Mouse (Mus musculus) CH12.LX (cell line): ENCODE measurements around the gene Snap91. TPM values are rescaled to one million over a fixed set of nuclear protein-coding genes. Genes with fewer than 3 reads are reported as not detected.
A peak's percentile ranks its signal among the peaks of the same experiment; 100 is the strongest.

ENCODE experiments used
- DNase-seq: peaks from one replicate; pipeline ENCODE4 v3.0.0-alpha.2; 2013; ENCODE audit errors: extremely low read depth
- H3K27ac ChIP-seq: 2 replicates; pipeline ENCODE4 v1.5.1; 2012; ENCODE audit warnings: low read depth, mild to moderate bottlenecking, control low read depth, moderate library complexity; ENCODE audit not compliant: insufficient read depth
- H3K27me3 ChIP-seq: replicated peaks from 2 replicates; pipeline ENCODE3; 2012; ENCODE audit warnings: inconsistent platforms
- H3K36me3 ChIP-seq, 2 experiments: replicated peaks in 1 of 2; 2 replicates each; pipeline versions ENCODE3 to v1.6.1; 2012; ENCODE audit warnings: inconsistent platforms in 1 of 2, low read length in 1 of 2, mild to moderate bottlenecking in 1 of 2, mixed read lengths in 1 of 2, moderate library complexity in 1 of 2; ENCODE audit not compliant: control insufficient read depth in 1 of 2, insufficient read depth in 1 of 2
- H3K4me1 ChIP-seq, 2 experiments: 2 replicates each; pipeline ENCODE4 v1.6.1; 2012; ENCODE audit warnings: inconsistent platforms in 1 of 2, moderate library complexity in 1 of 2; ENCODE audit not compliant: insufficient read depth in 2 of 2, control insufficient read depth in 1 of 2
- H3K4me2 ChIP-seq: 2 replicates; pipeline ENCODE4 v1.6.1; 2012; ENCODE audit warnings: low read depth, mild to moderate bottlenecking, control low read depth; ENCODE audit not compliant: poor library complexity, insufficient read depth, severe bottlenecking
- H3K4me3 ChIP-seq, 3 experiments: fragments of 150-350 bp in 1 of 3; sonication (generic) in 1 of 3; replicated peaks in 1 of 3; 2 replicates each; pipeline versions ENCODE3 to v1.5.1; 2011 to 2012; ENCODE audit warnings: low read depth in 2 of 3, low read length in 2 of 3, mild to moderate bottlenecking in 2 of 3, moderate library complexity in 2 of 3, control low read depth in 1 of 3, improper control_type of control experiment in 1 of 3, inconsistent platforms in 1 of 3, mixed read lengths in 1 of 3; ENCODE audit not compliant: poor library complexity in 1 of 3
- H3K79me2 ChIP-seq: replicated peaks from 2 replicates; pipeline ENCODE4 v1.6.1; 2012; ENCODE audit warnings: mild to moderate bottlenecking, moderate library complexity; ENCODE audit not compliant: control insufficient read depth, poor library complexity, insufficient read depth, severe bottlenecking; ENCODE audit errors: extremely low read depth
- H3K9ac ChIP-seq: 2 replicates; pipeline ENCODE4 v1.6.1; 2012; ENCODE audit warnings: low read depth, mild to moderate bottlenecking, control low read depth, moderate library complexity; ENCODE audit not compliant: insufficient read depth
- H3K9me3 ChIP-seq: replicated peaks from 2 replicates; pipeline ENCODE3; 2012; ENCODE audit warnings: low read length, inconsistent platforms, mixed read lengths
- BHLHE40 ChIP-seq: IDR thresholded peaks from 2 replicates; pipeline ENCODE4 v1.6.1; 2011; ENCODE audit warnings: mild to moderate bottlenecking, low read depth, low read length, improper control_type of control experiment
- ELF1 ChIP-seq: IDR thresholded peaks from 2 replicates; pipeline ENCODE4 v1.6.1; 2014; ENCODE audit warnings: low read depth, mild to moderate bottlenecking, inconsistent platforms, low read length, improper control_type of control experiment
- ETS1 ChIP-seq: conservative IDR thresholded peaks from 2 replicates; pipeline ENCODE4 v1.6.1; 2012; ENCODE audit warnings: low read depth, mild to moderate bottlenecking, inconsistent platforms, low read length, improper control_type of control experiment, moderate library complexity
- IRF4 ChIP-seq: IDR thresholded peaks from 2 replicates; pipeline ENCODE4 v1.6.1; 2014; ENCODE audit warnings: low read depth, mild to moderate bottlenecking, inconsistent platforms, low read length, improper control_type of control experiment
- MAX ChIP-seq: IDR thresholded peaks from 2 replicates; pipeline ENCODE4 v1.6.1; 2011; ENCODE audit warnings: low read length, improper control_type of control experiment
- NRF1 ChIP-seq: IDR thresholded peaks from 2 replicates; pipeline ENCODE4 v1.6.1; 2014; ENCODE audit warnings: low read depth, mild to moderate bottlenecking, inconsistent platforms, low read length, improper control_type of control experiment, moderate library complexity
- PAX5 ChIP-seq: IDR thresholded peaks from 2 replicates; pipeline ENCODE4 v1.6.1; 2012; ENCODE audit warnings: low read length, inconsistent platforms, mixed read lengths
- POLR2A ChIP-seq: IDR thresholded peaks from 2 replicates; pipeline ENCODE4 v1.6.1; 2011; ENCODE audit warnings: low read depth, mild to moderate bottlenecking, improper control_type of control experiment, low read length
- POLR2AphosphoS2 ChIP-seq: IDR thresholded peaks from 2 replicates; pipeline ENCODE4 v1.6.1; 2011; ENCODE audit warnings: low read depth, low read length, improper control_type of control experiment
- SIN3A ChIP-seq: IDR thresholded peaks from 2 replicates; pipeline ENCODE4 v1.6.1; 2012; ENCODE audit warnings: low read length, improper control_type of control experiment, inconsistent platforms
- UBTF ChIP-seq: IDR thresholded peaks from 2 replicates; pipeline ENCODE4 v1.6.1; 2012; ENCODE audit warnings: low read depth, mild to moderate bottlenecking, inconsistent platforms, low read length, improper control_type of control experiment, moderate library complexity
- ZMIZ1 ChIP-seq: IDR thresholded peaks from 2 replicates; pipeline ENCODE4 v1.6.1; 2012; ENCODE audit warnings: low read depth, mild to moderate bottlenecking, inconsistent platforms, low read length, improper control_type of control experiment
- ZNF384 ChIP-seq: IDR thresholded peaks from 2 replicates; pipeline ENCODE4 v1.6.1; 2012; ENCODE audit warnings: low read depth, low read length, improper control_type of control experiment, inconsistent platforms
- dilution Hi-C: fragments of 300-500 bp; cut with MboI; formaldehyde crosslinking; loops from 2 replicates; pipeline ENCODE4 v1.14.3; 2020; ENCODE audit warnings: low sequenced_read_pairs; ENCODE audit not compliant: extremely low pct_unique_long_range_greater_than_20kb, extremely low pct_ligation_motif_present
- in situ Hi-C: fragments of 300-500 bp; cut with MboI; formaldehyde crosslinking; loops from 3 replicates; pipeline ENCODE4 v1.14.3; 2019; ENCODE audit warnings: low sequenced_read_pairs, low pct_ligation_motif_present, low pct_unique_long_range_greater_than_20kb, mixed read lengths
- polyA plus RNA-seq: library from polyadenylated mRNA; unstranded; fragments of >175 nt; gene quantifications from 2 replicates; pipeline ENCODE4 v1.2.1, GENCODE M21; 2012; ENCODE audit warnings: low read depth; ENCODE audit not compliant: insufficient read length
- total RNA-seq, 2 experiments: library from RNA; depleted of rRNA; stranded (reverse); fragments of 300-350 nt in 1 of 2; fragments of >200 nt in 1 of 2; gene quantifications; 2 replicates each; pipeline ENCODE4 v1.2.3; 2012 to 2014

Snap91 gene
- total and polyA plus RNA-seq, 3 experiments, result 0.12 to 0.41 (median 0.21) TPM

DNA sequence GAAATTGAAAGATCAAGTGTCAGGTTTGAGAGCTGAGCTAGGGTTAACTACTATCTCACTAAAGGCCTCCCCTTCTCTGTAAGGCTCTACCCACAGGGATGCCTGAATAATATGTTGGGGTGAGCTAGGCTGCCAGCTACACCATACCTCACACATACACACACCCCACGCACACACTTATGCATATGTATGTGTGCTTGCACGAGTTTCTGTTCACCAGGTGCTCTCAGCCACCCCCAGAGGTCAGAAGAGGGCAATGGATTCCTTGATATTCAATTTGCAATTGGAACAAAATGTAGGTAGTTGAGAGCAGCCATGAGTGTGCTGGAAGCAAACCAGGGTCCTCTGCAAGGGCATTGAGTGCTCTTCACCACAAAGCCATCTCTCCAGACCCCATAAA is 116.5 kb downstream of the Snap91 start:
- dilution Hi-C loops (no loop called here), in situ Hi-C loops (no loop called here)
- Histone ChIP-seq H3K4me3 (no peak overlapping the region), H3K27ac (no peak overlapping the region), H3K27me3 (no peaks in the 10 kb centered on the region), H3K9ac (no peak overlapping the region), H3K4me1 (peaks cover 4 to 12% of the 10 kb centered on the region in 2 experiments; a peak in 3 of 4 replicates), H3K36me3 (no peaks in the 10 kb centered on the region), H3K9me3 (peaks cover 2% of the 10 kb centered on the region), H3K4me2 (no peak overlapping the region), H3K79me2 (no peaks in the 10 kb centered on the region)
- no peak for DNase-seq
- TF ChIP-seq SIN3A, result no peak
- TF ChIP-seq ETS1, result no peak
- TF ChIP-seq IRF4, result no peak
- no peak for TF ChIP-seq ZMIZ1
- TF ChIP-seq BHLHE40, result peak; percentile 76
- TF ChIP-seq ZNF384, result no peak
- TF ChIP-seq UBTF, result no peak

DNA sequence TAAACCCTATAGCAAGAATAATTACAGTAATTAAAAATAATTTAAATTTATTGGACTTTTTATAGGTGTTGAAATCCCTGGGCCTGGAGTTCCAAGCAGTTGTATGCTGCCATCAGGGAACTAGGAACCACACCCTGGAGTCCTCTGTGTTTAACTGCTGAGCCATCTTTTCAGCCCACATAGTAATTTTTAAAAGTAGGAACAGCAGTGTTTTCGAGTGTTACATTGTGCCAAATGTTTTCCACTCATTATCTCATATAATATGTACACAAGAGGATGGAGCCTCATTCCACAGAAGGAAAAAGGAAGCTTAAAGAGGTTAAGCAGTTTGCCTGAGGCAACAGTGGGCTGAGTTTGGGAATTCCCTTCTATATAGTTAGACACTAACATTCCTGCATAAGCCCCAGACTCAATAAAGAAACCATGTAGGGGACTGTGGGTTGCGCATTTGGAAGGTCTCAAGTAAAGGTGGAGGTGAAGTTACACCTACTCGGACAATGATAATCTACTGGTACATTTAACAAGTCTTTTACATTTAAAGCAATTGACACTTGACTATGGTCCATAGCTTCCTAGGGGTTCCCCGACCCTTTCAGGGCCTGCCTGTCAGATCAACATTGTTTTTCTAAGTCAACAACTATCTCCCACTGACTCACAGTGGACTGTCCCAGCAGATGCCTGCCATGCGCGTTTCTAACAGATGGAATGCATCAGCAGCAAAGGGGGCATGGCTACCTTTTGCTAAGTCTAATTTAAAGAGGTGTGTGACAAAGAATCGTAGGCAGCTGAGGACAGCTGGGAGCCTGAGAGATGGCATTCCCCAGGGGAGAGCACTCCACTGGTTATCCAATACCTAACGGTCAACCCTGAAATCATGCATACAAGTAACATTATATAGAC is 117.7 kb downstream of the Snap91 start:
- H3K4me2 ChIP-seq, result no peak overlapping the region
- H3K4me1 ChIP-seq, result peaks cover 4 to 12% of the 10 kb centered on the region in 2 experiments; a peak in 3 of 4 replicates
- in situ Hi-C loops, result no loop called here
- no peak overlapping the region for H3K27ac ChIP-seq
- dilution Hi-C loops, result no loop called here
- no peak for DNase-seq
- no peaks in the 10 kb centered on the region for H3K27me3 ChIP-seq
- H3K36me3 ChIP-seq, result no peaks in the 10 kb centered on the region
- TF ChIP-seq SIN3A (no peak), ZNF384 (no peak), MAX (no peak), ELF1 (no peak), NRF1 (no peak), PAX5 (no peak), POLR2A (no peak), POLR2AphosphoS2 (no peak), ZMIZ1 (no peak), UBTF (no peak)
- H3K4me3 ChIP-seq, result no peak overlapping the region
- H3K79me2 ChIP-seq, result no peaks in the 10 kb centered on the region
- no peak overlapping the region for H3K9ac ChIP-seq
- peaks cover 4% of the 10 kb centered on the region for H3K9me3 ChIP-seq
